Mouse (Mus musculus): ENCODE data around the gene Lrrc75a. TPM values are rescaled to one million over a fixed set of nuclear protein-coding genes. Genes with fewer than 3 reads are reported as not detected.

The Lrrc75a gene
- polyA plus RNA-seq, 1 experiment from 2014 or later = 3.4 TPM

GRCm38 (mm10) chr11:62645732-62646494 is 2.4 kb downstream of the Lrrc75a start:
- DNase-seq (ENCODE audit: low spot score) = no peak

GRCm38 (mm10) chr11:62645337-62645675 is 3.0 kb downstream of the Lrrc75a start:
- no peak for DNase-seq (ENCODE audit: low spot score)

GRCm38 (mm10) chr11:62644602-62645336 is 3.6 kb downstream of the Lrrc75a start:
- DNase-seq (ENCODE audit: low spot score) = no peak

- no peak for DNase-seq (ENCODE audit: low spot score)
Observed at GRCm38 (mm10) chr11:62643681-62644363, 4.5 kb downstream of the Lrrc75a start.

- no peak for DNase-seq (ENCODE audit: low spot score)
Observed at GRCm38 (mm10) chr11:62643011-62643631, 5.2 kb downstream of the Lrrc75a start.

GRCm38 (mm10) chr11:62642023-62642844 is 6.1 kb downstream of the Lrrc75a start:
- no peak for DNase-seq (ENCODE audit: low spot score)

- DNase-seq (ENCODE audit: low spot score) = no peak
Observed at GRCm38 (mm10) chr11:62640378-62640777, 7.9 kb downstream of the Lrrc75a start.

GRCm38 (mm10) chr11:62638402-62638801 is 9.9 kb downstream of the Lrrc75a start:
- no peak for DNase-seq (ENCODE audit: low spot score)

GRCm38 (mm10) chr11:62637806-62638205 is 10.5 kb downstream of the Lrrc75a start:
- DNase-seq (ENCODE audit: low spot score) = no peak

GRCm38 (mm10) chr11:62637401-62637800 is 10.9 kb downstream of the Lrrc75a start:
- DNase-seq (ENCODE audit: low spot score) = no peak

GRCm38 (mm10) chr11:62636840-62637221 is 11.5 kb downstream of the Lrrc75a start:
- no peak for DNase-seq (ENCODE audit: low spot score)

- no peak for DNase-seq (ENCODE audit: low spot score)
Observed at GRCm38 (mm10) chr11:62636105-62636839, 12.1 kb downstream of the Lrrc75a start.

- DNase-seq (ENCODE audit: low spot score) = no peak
Observed at GRCm38 (mm10) chr11:62635406-62635805, 12.9 kb downstream of the Lrrc75a start.

- no peak for DNase-seq (ENCODE audit: low spot score)
Observed at GRCm38 (mm10) chr11:62631138-62631537, 17.2 kb downstream of the Lrrc75a start.

- peak; percentile 17 for DNase-seq (ENCODE audit: low spot score)
Observed at GRCm38 (mm10) chr11:62630225-62630821, 18.0 kb downstream of the Lrrc75a start.

GRCm38 (mm10) chr11:62629352-62630224 is 18.7 kb downstream of the Lrrc75a start:
- peak; percentile 38 for DNase-seq (ENCODE audit: low spot score)

- no peak for DNase-seq (ENCODE audit: low spot score)
Observed at GRCm38 (mm10) chr11:62624341-62625291, 23.7 kb downstream of the Lrrc75a start.

- no peak for DNase-seq (ENCODE audit: low spot score)
Observed at GRCm38 (mm10) chr11:62622850-62623249, 25.5 kb downstream of the Lrrc75a start.
